Mouse (Mus musculus): ENCODE data around the gene Anxa2. TPM values are rescaled to one million over a fixed set of nuclear protein-coding genes. Genes with fewer than 3 reads are reported as not detected.

Anxa2 gene
- polyA plus RNA-seq, 1 experiment = 23.7 TPM

DNA sequence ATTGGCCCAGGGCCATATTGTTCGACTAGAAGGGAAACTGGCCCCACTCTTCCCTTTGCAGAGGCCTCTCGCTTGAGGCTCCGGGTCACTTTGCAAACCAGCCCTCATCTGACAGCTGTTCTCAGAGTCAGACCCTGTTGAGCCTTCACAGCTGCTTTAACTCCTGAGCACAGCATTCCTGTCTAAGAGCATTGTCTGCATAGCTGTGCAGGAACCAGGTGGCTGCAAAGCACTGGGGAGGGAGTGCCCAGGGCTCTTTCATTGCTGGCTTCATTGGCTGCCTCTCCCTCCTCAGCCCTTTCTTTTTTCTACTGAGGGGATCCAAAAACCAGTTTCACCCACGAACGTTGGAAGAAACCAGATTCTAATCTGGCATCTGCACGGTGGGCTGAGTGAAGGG is 17.5 kb downstream of the Anxa2 start:
- no peak overlapping the region for H3K27ac ChIP-seq (ENCODE audit: insufficient read depth, low read length)
- peaks cover 4% of the 10 kb centered on the region for H3K4me1 ChIP-seq (ENCODE audit: control insufficient read depth, insufficient read depth, low read length)
- TF ChIP-seq CTCF (IDR thresholded peaks at IDR 0.05; ENCODE audit: extremely low read depth, insufficient read depth, low read length) (no peak), POLR2A (IDR thresholded peaks at IDR 0.05; ENCODE audit: extremely low read depth, insufficient read depth, low read length) (no peak)
- no peak overlapping the region for H3K4me3 ChIP-seq (ENCODE audit: insufficient read depth, low read length)

DNA sequence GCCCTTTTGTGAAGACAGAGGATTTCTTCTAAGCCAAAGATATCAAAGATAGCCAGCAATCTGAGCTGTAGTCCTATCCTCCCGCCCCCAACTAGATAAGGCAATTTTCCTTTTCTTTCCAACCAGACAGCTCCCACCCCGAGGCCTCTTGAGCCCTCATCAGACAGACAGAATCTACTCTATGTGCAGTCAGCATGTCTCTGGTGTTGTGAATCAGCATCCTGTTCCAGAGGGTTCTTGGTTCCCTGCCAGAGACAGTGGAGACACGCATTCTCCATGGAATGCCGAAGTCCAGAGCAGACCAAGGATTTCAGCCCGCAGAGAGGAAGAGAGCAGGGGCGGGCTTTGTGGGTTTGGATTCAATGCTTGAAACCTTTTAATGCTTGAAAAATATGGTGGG is 19.3 kb downstream of the Anxa2 start:
- Histone ChIP-seq H3K4me3 (ENCODE audit: insufficient read depth, low read length) (no peak overlapping the region), H3K4me1 (ENCODE audit: control insufficient read depth, insufficient read depth, low read length) (peaks cover 4% of the 10 kb centered on the region), H3K27ac (ENCODE audit: insufficient read depth, low read length) (no peak overlapping the region)
- TF ChIP-seq POLR2A (IDR thresholded peaks at IDR 0.05; ENCODE audit: extremely low read depth, insufficient read depth, low read length) (no peak), CTCF (IDR thresholded peaks at IDR 0.05; ENCODE audit: extremely low read depth, insufficient read depth, low read length) (no peak)

DNA sequence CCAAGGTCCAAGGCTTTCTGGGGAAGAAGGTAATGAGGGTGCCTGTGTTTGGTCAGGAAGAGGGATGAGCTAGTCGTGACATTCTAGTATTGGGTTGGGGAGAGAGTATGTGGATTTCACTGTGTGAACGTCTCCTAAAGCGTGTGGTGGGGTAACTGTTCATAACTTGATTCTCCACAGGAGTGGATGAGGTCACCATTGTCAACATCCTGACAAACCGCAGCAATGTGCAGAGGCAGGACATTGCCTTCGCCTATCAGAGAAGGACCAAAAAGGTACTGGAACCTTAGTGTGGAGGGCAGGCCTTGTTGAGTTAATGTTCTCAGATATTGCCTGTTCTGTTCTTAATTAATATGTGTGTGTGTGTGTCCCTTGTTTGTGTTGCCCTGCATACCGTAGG is 22.5 kb downstream of the Anxa2 start:
- H3K27ac ChIP-seq (ENCODE audit: insufficient read depth, low read length) = no peak overlapping the region
- no peak overlapping the region for H3K4me3 ChIP-seq (ENCODE audit: insufficient read depth, low read length)
- TF ChIP-seq CTCF (IDR thresholded peaks at IDR 0.05; ENCODE audit: extremely low read depth, insufficient read depth, low read length) = no peak
- TF ChIP-seq POLR2A (IDR thresholded peaks at IDR 0.05; ENCODE audit: extremely low read depth, insufficient read depth, low read length) = no peak
- peaks cover 1% of the 10 kb centered on the region for H3K4me1 ChIP-seq (ENCODE audit: control insufficient read depth, insufficient read depth, low read length)

DNA sequence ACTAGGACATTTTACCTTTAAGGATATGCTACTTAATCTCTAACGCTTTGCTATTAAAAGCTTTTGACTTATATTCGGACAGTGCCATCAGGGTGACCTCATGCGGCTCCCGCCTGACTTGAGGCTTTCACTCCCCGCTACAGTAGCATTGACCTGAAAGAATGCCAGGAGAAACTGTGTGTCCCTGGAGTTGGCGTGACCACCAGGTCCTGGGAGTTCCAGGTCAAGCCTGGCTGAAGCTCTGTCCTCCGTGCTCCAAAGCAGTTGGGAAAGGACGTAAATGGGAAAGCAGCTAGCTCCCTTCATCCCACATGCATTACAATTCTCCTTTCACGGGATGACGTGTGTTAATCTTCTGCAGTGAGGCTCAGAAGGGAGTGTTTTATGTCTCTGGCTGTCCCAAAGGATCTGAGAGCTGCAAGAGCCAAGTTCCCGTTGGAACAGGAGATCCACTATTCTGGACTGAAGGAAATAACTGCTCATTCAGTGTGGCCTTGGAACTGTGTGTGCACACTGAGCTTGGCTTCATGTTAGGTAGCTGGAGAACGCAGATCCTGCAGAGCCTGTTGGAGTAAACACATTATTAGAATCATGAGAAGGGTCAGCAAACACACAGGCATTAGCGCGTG is 23.9 kb downstream of the Anxa2 start:
- Histone ChIP-seq H3K4me1 (ENCODE audit: control insufficient read depth, insufficient read depth, low read length) (no peaks in the 10 kb centered on the region), H3K27ac (ENCODE audit: insufficient read depth, low read length) (no peak overlapping the region), H3K4me3 (ENCODE audit: insufficient read depth, low read length) (no peak overlapping the region)
- no peak for TF ChIP-seq POLR2A (IDR thresholded peaks at IDR 0.05; ENCODE audit: extremely low read depth, insufficient read depth, low read length)
- TF ChIP-seq CTCF (IDR thresholded peaks at IDR 0.05; ENCODE audit: extremely low read depth, insufficient read depth, low read length) = no peak

DNA sequence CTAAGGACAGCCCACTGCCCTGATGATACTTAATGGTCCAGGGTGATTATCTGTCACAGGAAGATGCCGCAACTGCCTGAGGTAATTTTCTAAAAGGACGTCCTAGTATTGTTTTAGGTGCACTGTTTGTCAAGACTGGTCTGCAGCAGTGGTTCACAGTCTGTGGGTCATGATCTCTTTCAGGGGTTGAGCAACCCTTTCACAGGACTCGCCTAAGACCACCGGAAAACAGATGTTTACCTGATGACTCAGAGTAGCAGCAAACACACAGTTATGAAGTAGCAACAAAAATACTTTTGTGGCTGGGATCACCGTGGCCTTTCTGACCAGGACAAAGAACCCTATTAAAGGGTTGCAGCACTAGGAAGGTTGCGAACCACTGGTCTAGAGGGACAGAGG is 24.4 kb downstream of the Anxa2 start:
- H3K4me1 ChIP-seq (ENCODE audit: control insufficient read depth, insufficient read depth, low read length) = no peaks in the 10 kb centered on the region
- H3K4me3 ChIP-seq (ENCODE audit: insufficient read depth, low read length) = no peak overlapping the region
- TF ChIP-seq POLR2A (IDR thresholded peaks at IDR 0.05; ENCODE audit: extremely low read depth, insufficient read depth, low read length) (no peak), CTCF (IDR thresholded peaks at IDR 0.05; ENCODE audit: extremely low read depth, insufficient read depth, low read length) (no peak)
- no peak overlapping the region for H3K27ac ChIP-seq (ENCODE audit: insufficient read depth, low read length)

DNA sequence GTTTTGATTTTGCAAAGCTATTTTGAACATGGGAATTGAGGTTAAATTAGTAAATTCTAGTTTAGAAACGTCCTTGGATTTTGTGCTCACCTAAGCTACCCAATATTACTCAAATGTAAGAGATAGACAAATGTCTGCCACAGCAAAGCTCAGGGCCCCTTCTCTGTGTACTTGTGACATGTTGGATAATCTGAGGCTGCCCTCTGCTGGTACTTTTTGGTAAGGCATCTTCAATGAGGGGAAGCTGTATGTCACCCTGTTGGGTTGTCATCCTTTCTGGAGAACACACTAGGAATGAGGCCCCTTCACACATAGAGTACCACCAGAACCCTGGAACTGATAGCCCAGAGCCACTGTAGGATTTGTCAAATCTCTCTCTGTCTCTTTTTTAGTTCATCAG is 26.9 kb downstream of the Anxa2 start:
- Histone ChIP-seq H3K4me1 (ENCODE audit: control insufficient read depth, insufficient read depth, low read length) (no peaks in the 10 kb centered on the region), H3K27ac (ENCODE audit: insufficient read depth, low read length) (no peak overlapping the region), H3K4me3 (ENCODE audit: insufficient read depth, low read length) (no peak overlapping the region)
- TF ChIP-seq POLR2A (IDR thresholded peaks at IDR 0.05; ENCODE audit: extremely low read depth, insufficient read depth, low read length) = no peak
- peak; percentile 91 for TF ChIP-seq CTCF (IDR thresholded peaks at IDR 0.05; ENCODE audit: extremely low read depth, insufficient read depth, low read length)

DNA sequence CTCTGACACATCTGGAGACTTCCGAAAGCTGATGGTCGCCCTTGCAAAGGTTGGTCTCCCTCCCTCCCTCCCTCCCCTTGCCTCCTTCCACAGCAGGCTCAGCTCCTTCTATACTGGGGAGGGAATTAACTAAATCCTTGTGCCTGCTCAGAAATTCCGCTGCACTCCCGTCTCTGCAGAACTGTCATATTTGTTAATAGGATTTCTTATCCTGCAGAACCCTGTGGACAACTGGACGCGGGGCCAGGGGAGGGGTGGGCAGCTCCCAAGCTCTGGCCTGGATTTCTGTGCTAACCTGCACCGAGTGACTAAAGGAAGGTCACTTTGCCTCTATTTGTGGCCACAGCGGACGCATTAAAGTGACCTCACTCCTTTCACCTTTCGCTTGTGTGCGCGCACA is 30.4 kb downstream of the Anxa2 start:
- Histone ChIP-seq H3K4me3 (ENCODE audit: insufficient read depth, low read length) (no peak overlapping the region), H3K27ac (ENCODE audit: insufficient read depth, low read length) (no peak overlapping the region), H3K4me1 (ENCODE audit: control insufficient read depth, insufficient read depth, low read length) (no peaks in the 10 kb centered on the region)
- TF ChIP-seq POLR2A (IDR thresholded peaks at IDR 0.05; ENCODE audit: extremely low read depth, insufficient read depth, low read length) (no peak), CTCF (IDR thresholded peaks at IDR 0.05; ENCODE audit: extremely low read depth, insufficient read depth, low read length) (no peak)

DNA sequence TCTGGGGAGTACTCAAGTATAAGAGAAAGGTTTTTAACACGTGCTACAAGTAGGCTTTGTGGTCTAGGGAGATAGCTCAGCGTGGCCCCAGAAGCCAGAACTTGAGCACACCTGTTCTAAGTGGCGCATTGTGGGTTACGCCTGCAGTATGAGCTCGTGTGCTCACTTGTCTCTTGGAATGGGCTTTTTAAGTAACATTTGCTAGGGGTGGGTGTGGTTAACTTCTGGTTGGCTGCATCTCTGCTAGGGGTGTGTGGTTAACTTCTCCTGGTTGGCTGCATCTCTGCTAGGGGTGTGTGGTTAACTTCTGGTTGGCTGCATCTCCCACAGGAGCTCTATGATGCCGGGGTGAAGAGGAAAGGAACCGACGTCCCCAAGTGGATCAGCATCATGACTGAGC is 32.7 kb downstream of the Anxa2 start:
- H3K4me3 ChIP-seq (ENCODE audit: insufficient read depth, low read length) = no peak overlapping the region
- TF ChIP-seq CTCF (IDR thresholded peaks at IDR 0.05; ENCODE audit: extremely low read depth, insufficient read depth, low read length) = no peak
- TF ChIP-seq POLR2A (IDR thresholded peaks at IDR 0.05; ENCODE audit: extremely low read depth, insufficient read depth, low read length) = no peak
- no peaks in the 10 kb centered on the region for H3K4me1 ChIP-seq (ENCODE audit: control insufficient read depth, insufficient read depth, low read length)
- H3K27ac ChIP-seq (ENCODE audit: insufficient read depth, low read length) = no peak overlapping the region

DNA sequence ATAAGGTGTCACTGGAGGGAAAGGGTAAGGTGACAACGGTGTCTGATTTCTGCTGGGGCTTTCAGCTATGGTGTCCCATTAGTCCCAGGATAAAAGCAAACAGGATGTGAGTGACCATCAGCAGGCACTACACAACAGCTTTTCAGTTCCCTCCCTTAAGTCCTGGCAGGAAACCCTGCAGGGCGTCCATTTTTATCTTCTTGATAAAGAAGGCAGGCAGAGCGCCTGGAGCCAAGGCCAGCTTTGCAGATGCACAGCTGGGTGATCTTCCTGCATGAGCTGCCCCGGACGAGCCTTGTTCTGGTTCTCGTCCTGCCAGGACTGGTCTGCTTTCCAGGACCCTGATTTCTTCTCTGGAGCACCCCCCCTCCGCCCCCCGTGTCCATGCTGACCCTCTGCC is 35.1 kb downstream of the Anxa2 start:
- H3K4me3 ChIP-seq (ENCODE audit: insufficient read depth, low read length) = no peak overlapping the region
- H3K4me1 ChIP-seq (ENCODE audit: control insufficient read depth, insufficient read depth, low read length) = no peaks in the 10 kb centered on the region
- H3K27ac ChIP-seq (ENCODE audit: insufficient read depth, low read length) = no peak overlapping the region
- no peak for TF ChIP-seq POLR2A (IDR thresholded peaks at IDR 0.05; ENCODE audit: extremely low read depth, insufficient read depth, low read length)
- no peak for TF ChIP-seq CTCF (IDR thresholded peaks at IDR 0.05; ENCODE audit: extremely low read depth, insufficient read depth, low read length)

DNA sequence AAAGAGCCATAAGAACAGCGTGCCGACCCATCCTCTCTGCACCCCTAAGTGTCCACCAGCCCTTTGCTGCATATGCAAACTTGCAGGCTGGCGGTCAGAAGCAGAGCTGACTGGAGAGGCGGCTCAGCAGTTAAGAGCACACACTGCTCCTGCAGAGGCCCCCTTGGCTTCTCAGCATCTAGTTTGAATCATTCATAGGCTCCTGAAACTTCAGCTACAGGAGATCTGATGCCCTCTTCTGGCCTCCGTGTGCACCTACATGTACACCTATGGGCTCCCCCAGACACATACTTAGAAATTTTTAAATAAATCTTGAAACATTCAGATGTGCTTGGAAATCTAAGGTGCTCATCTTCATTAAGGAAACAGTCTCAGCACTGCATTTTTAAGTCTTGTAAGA is 35.6 kb downstream of the Anxa2 start:
- Histone ChIP-seq H3K27ac (ENCODE audit: insufficient read depth, low read length) (no peak overlapping the region), H3K4me1 (ENCODE audit: control insufficient read depth, insufficient read depth, low read length) (no peaks in the 10 kb centered on the region), H3K4me3 (ENCODE audit: insufficient read depth, low read length) (no peak overlapping the region)
- TF ChIP-seq CTCF (IDR thresholded peaks at IDR 0.05; ENCODE audit: extremely low read depth, insufficient read depth, low read length) (peak; percentile 27), POLR2A (IDR thresholded peaks at IDR 0.05; ENCODE audit: extremely low read depth, insufficient read depth, low read length) (no peak)
